Mouse (Mus musculus): ENCODE results near the gene Map7d1. TPM values are rescaled to one million over a fixed set of nuclear protein-coding genes. Genes with fewer than 3 reads are reported as not detected.

Map7d1 gene
- polyA plus RNA-seq, 1 experiment from 2014 or later = 80.9 TPM

- ATAC-seq (ENCODE audit: insufficient read depth, low FRiP score, low TSS enrichment) = no peak
- Histone ChIP-seq H3K4me3 (ENCODE audit: low read depth, low read length) (no peak overlapping the region), H3K36me3 (ENCODE audit: control insufficient read depth, insufficient read depth, low read length) (no peaks in the 10 kb centered on the region)
Observed at GRCm38 (mm10) chr4:126194916-126195315, 61.2 kb downstream of the Map7d1 start.

DNA sequence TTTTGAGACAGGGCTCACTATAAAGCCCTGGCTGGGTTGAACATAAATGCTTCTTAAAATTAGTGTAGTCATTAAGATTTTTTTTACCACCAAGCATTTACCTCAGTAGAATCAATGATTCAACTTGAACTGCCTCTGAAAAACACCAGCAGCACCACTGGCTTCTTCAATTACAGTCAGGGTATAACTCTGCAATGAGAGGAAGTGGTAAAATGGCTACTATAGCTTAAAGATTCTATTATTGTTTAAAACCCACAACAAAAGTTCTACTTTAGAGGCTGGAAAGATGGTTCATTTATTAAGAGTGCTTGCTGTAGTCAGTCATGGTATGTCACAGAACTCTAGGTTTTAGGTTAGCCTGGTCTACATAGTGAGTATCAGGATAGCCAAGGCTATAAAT is 61.9 kb downstream of the Map7d1 start:
- H3K27ac ChIP-seq (ENCODE audit: low read depth, low read length) = no peak overlapping the region
- H3K27me3 ChIP-seq (ENCODE audit: control insufficient read depth, insufficient read depth, low read length) = no peaks in the 10 kb centered on the region
- H3K9me3 ChIP-seq (ENCODE audit: control insufficient read depth, low read length) = no peaks in the 10 kb centered on the region
- ATAC-seq (ENCODE audit: insufficient read depth, low FRiP score, low TSS enrichment) (no peak), DNase-seq (ENCODE audit: low spot score) (no peak)
- no peaks in the 10 kb centered on the region for H3K36me3 ChIP-seq (ENCODE audit: control insufficient read depth, insufficient read depth, low read length)
- H3K9ac ChIP-seq (ENCODE audit: low read length) = no peak overlapping the region
- no peak overlapping the region for H3K4me2 ChIP-seq (ENCODE audit: low read depth)
- H3K4me3 ChIP-seq (ENCODE audit: low read depth, low read length) = no peak overlapping the region
- H3K4me1 ChIP-seq (ENCODE audit: control insufficient read depth, insufficient read depth, low read length) = 0 out of 2 replicates have a peak, but pooled peaks cover 2% of the 10 kb centered on the region

More at GRCm38 (mm10) chr4:126194916-126195315, 61.2 kb downstream of the Map7d1 start:
- 98% methylated on average over 4 of the region's 4 CpGs for WGBS
- Histone ChIP-seq H3K9ac (ENCODE audit: low read length) (no peak overlapping the region), H3K27me3 (ENCODE audit: control insufficient read depth, insufficient read depth, low read length) (no peaks in the 10 kb centered on the region), H3K4me2 (ENCODE audit: low read depth) (no peak overlapping the region), H3K9me3 (ENCODE audit: control insufficient read depth, low read length) (no peaks in the 10 kb centered on the region), H3K4me1 (ENCODE audit: control insufficient read depth, insufficient read depth, low read length) (0 out of 2 replicates have a peak, but pooled peaks cover 2% of the 10 kb centered on the region), H3K27ac (ENCODE audit: low read depth, low read length) (no peak overlapping the region)
- no peak for DNase-seq (ENCODE audit: low spot score)

DNA sequence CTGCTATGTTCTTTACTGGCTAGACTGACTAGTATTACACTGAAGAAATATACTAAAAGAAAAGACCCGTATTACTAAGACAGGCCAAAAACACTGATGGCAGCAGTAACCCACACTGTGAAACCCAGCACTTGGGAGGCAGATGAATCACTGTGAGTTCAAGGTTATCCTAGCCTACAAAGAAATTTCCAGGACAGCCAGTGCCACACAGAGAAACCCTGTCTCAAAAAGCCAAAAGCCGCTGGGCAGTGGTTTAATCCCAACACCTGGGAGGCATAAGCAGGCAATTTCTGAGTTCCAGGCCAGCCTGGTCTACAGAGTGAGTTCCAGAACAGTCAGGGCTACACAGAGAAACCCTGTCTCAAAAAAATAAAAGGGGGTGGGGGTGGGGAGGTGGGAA is 65.5 kb downstream of the Map7d1 start:
- ATAC-seq (ENCODE audit: insufficient read depth, low FRiP score, low TSS enrichment) (no peak), DNase-seq (ENCODE audit: low spot score) (no peak)
- Histone ChIP-seq H3K4me3 (ENCODE audit: low read depth, low read length) (no peak overlapping the region), H3K4me1 (ENCODE audit: control insufficient read depth, insufficient read depth, low read length) (no peaks in the 10 kb centered on the region), H3K9me3 (ENCODE audit: control insufficient read depth, low read length) (no peaks in the 10 kb centered on the region), H3K9ac (ENCODE audit: low read length) (no peak overlapping the region), H3K36me3 (ENCODE audit: control insufficient read depth, insufficient read depth, low read length) (no peaks in the 10 kb centered on the region; the same call in 1 of the 2 replicates), H3K27ac (ENCODE audit: low read depth, low read length) (no peak overlapping the region), H3K4me2 (ENCODE audit: low read depth) (no peak overlapping the region), H3K27me3 (ENCODE audit: control insufficient read depth, insufficient read depth, low read length) (no peaks in the 10 kb centered on the region)
- WGBS = 96% methylated on average over 2 of the region's 2 CpGs

DNA sequence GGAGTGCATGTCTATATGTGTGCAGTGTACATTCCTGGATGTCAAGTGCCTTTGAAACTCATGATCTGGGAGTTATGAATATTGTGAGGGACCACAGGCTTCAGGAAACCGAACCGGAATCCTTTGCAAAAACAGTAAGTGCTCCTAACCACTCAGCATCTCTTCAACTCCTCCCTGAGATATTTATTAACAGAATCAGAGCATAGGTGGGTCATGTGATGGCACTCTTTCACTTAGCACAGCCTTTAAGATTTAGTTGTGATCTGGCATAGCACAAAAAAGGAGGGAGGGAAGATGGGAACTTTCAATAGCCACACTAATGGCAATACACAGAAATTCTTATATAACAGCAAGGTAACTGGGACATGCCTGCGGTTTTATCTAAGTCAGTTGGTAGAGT is 69.0 kb downstream of the Map7d1 start:
- no peak for DNase-seq (ENCODE audit: low spot score)
- no peaks in the 10 kb centered on the region for H3K9me3 ChIP-seq (ENCODE audit: control insufficient read depth, low read length)
- H3K4me3 ChIP-seq (ENCODE audit: low read depth, low read length) = no peak overlapping the region
- WGBS = 95% methylated on average over 3 of the region's 3 CpGs
- H3K9ac ChIP-seq (ENCODE audit: low read length) = no peak overlapping the region
- H3K36me3 ChIP-seq (ENCODE audit: control insufficient read depth, insufficient read depth, low read length) = no peaks in the 10 kb centered on the region; the same call in 1 of the 2 replicates
- no peak overlapping the region for H3K4me2 ChIP-seq (ENCODE audit: low read depth)
- no peak overlapping the region for H3K27ac ChIP-seq (ENCODE audit: low read depth, low read length)
- no peak for ATAC-seq (ENCODE audit: insufficient read depth, low FRiP score, low TSS enrichment)
- H3K4me1 ChIP-seq (ENCODE audit: control insufficient read depth, insufficient read depth, low read length) = no peaks in the 10 kb centered on the region
- no peaks in the 10 kb centered on the region for H3K27me3 ChIP-seq (ENCODE audit: control insufficient read depth, insufficient read depth, low read length)

- WGBS = 84% methylated on average over 5 of the region's 5 CpGs
- H3K9ac ChIP-seq (ENCODE audit: low read length) = no peak overlapping the region
- H3K36me3 ChIP-seq (ENCODE audit: control insufficient read depth, insufficient read depth, low read length) = no peaks in the 10 kb centered on the region; the same call in 1 of the 2 replicates
- H3K9me3 ChIP-seq (ENCODE audit: control insufficient read depth, low read length) = no peaks in the 10 kb centered on the region
- H3K4me1 ChIP-seq (ENCODE audit: control insufficient read depth, insufficient read depth, low read length) = no peaks in the 10 kb centered on the region
- H3K27me3 ChIP-seq (ENCODE audit: control insufficient read depth, insufficient read depth, low read length) = no peaks in the 10 kb centered on the region
- ATAC-seq (ENCODE audit: insufficient read depth, low FRiP score, low TSS enrichment) (no peak), DNase-seq (ENCODE audit: low spot score) (no peak)
- H3K4me3 ChIP-seq (ENCODE audit: low read depth, low read length) = no peak overlapping the region
- H3K27ac ChIP-seq (ENCODE audit: low read depth, low read length) = no peak overlapping the region
- H3K4me2 ChIP-seq (ENCODE audit: low read depth) = no peak overlapping the region
Observed at GRCm38 (mm10) chr4:126183034-126183433, 73.1 kb downstream of the Map7d1 start.

Other genes starting within 250 kb of the Map7d1 start
- 0.94 and 0.95 TPM in 2 replicates for gene Csf3r, start 231.8 kb downstream of the Map7d1 start, polyA plus RNA-seq (2014; fragmentation: Nextera tagmentation; extraction: Ambion mirVana)
- 125 and 134 TPM in 2 replicates for gene Mrps15, start 209.4 kb downstream of the Map7d1 start, polyA plus RNA-seq (2014; fragmentation: Nextera tagmentation; extraction: Ambion mirVana)
- 21.4 and 23.0 TPM in 2 replicates for gene Oscp1, start 197.8 kb downstream of the Map7d1 start, polyA plus RNA-seq (2014; fragmentation: Nextera tagmentation; extraction: Ambion mirVana)
- 39.5 and 42.6 TPM in 2 replicates for gene Lsm10, start 159.7 kb downstream of the Map7d1 start, polyA plus RNA-seq (2014; fragmentation: Nextera tagmentation; extraction: Ambion mirVana)
- gene Stk40, start 152.4 kb downstream of the Map7d1 start, polyA plus RNA-seq (2014; fragmentation: Nextera tagmentation; extraction: Ambion mirVana) = 32.5 and 32.8 TPM in 2 replicates
- 42.5 and 43.4 TPM in 2 replicates for gene Eva1b, start 108.6 kb downstream of the Map7d1 start, polyA plus RNA-seq (2014; fragmentation: Nextera tagmentation; extraction: Ambion mirVana)
- 2.1 and 2.6 TPM in 2 replicates for gene Sh3d21, start 92.9 kb downstream of the Map7d1 start, polyA plus RNA-seq (2014; fragmentation: Nextera tagmentation; extraction: Ambion mirVana)
- 197 and 217 TPM in 2 replicates for gene Thrap3, start 53.6 kb downstream of the Map7d1 start, polyA plus RNA-seq (2014; fragmentation: Nextera tagmentation; extraction: Ambion mirVana)
- gene Trappc3, start 6.0 kb upstream of the Map7d1 start, polyA plus RNA-seq (2014; fragmentation: Nextera tagmentation; extraction: Ambion mirVana) = 32.1 and 45.4 TPM in 2 replicates
- 7.4 and 7.9 TPM in 2 replicates for gene Col8a2, start 30.4 kb upstream of the Map7d1 start, polyA plus RNA-seq (2014; fragmentation: Nextera tagmentation; extraction: Ambion mirVana)
- 52.7 and 56.8 TPM in 2 replicates for gene Adprhl2, start 65.4 kb upstream of the Map7d1 start, polyA plus RNA-seq (2014; fragmentation: Nextera tagmentation; extraction: Ambion mirVana)
- 1.2 and 1.8 TPM in 2 replicates for gene Tekt2, start 69.3 kb upstream of the Map7d1 start, polyA plus RNA-seq (2014; fragmentation: Nextera tagmentation; extraction: Ambion mirVana)
- 9.8 and 14.6 TPM in 2 replicates for gene Ago3, start 173.2 kb upstream of the Map7d1 start, polyA plus RNA-seq (2014; fragmentation: Nextera tagmentation; extraction: Ambion mirVana)
- gene Ago1, start 212.2 kb upstream of the Map7d1 start, polyA plus RNA-seq (2014; fragmentation: Nextera tagmentation; extraction: Ambion mirVana) = 23.2 and 26.3 TPM in 2 replicates

Measured in neural tube, embryonic 11.5 days (tissue).